Mouse (Mus musculus) heart, embryonic 12.5 days (tissue): Measurements from ENCODE around the gene Shisa6. TPM values are rescaled to one million over a fixed set of nuclear protein-coding genes. Genes with fewer than 3 reads are reported as not detected.

ENCODE experiments used
- ATAC-seq: fragments of 200-750 bp; cut with Nextera tagmentation; 2 replicates; pipeline ENCODE4 v1.8.0; 2017; ENCODE audit warnings: moderate TSS enrichment, moderate library complexity; ENCODE audit not compliant: insufficient number of reproducible peaks, low FRiP score
- H3K27ac ChIP-seq: fragments of 300-500 bp; sonication (generic); 2 replicates; pipeline ENCODE4 v1.5.1; 2016; ENCODE audit warnings: mild to moderate bottlenecking, moderate library complexity; ENCODE audit not compliant: poor library complexity, severe bottlenecking
- H3K27me3 ChIP-seq: fragments of 300-500 bp; sonication (generic); replicated peaks from 2 replicates; pipeline ENCODE4 v1.6.1; 2016; ENCODE audit warnings: mild to moderate bottlenecking, moderate library complexity
- H3K36me3 ChIP-seq: fragments of 300-500 bp; sonication (generic); 2 replicates; pipeline ENCODE4 v1.6.1; 2016; ENCODE audit warnings: mild to moderate bottlenecking, moderate library complexity
- H3K4me1 ChIP-seq: fragments of 300-500 bp; sonication (generic); replicated peaks from 2 replicates; pipeline ENCODE4 v1.6.1; 2016; ENCODE audit warnings: mild to moderate bottlenecking
- H3K4me2 ChIP-seq: fragments of 300-500 bp; sonication (generic); 2 replicates; pipeline ENCODE4 v1.6.1; 2016; ENCODE audit warnings: mild to moderate bottlenecking, moderate library complexity
- H3K4me3 ChIP-seq: fragments of 300-500 bp; sonication (generic); 2 replicates; pipeline ENCODE4 v1.5.1; 2016; ENCODE audit warnings: mild to moderate bottlenecking
- H3K9ac ChIP-seq: fragments of 300-500 bp; sonication (generic); 2 replicates; pipeline ENCODE4 v1.6.1; 2016; ENCODE audit warnings: mild to moderate bottlenecking, moderate library complexity
- H3K9me3 ChIP-seq: fragments of 300-500 bp; sonication (generic); replicated peaks from 2 replicates; pipeline ENCODE4 v1.6.1; 2016; ENCODE audit warnings: mild to moderate bottlenecking, moderate library complexity
- WGBS: fragments of 180-500 bp; shearing (Covaris S2); methylation state at CpG from one replicate; pipeline ENCODE4 v1.1.7; 2016; 5-methylcytosine and 5-hydroxymethylcytosine counted together
- polyA plus RNA-seq: library from polyadenylated mRNA; unstranded; fragments of >200 nt; fragmentation: Nextera tagmentation; extraction: Ambion mirVana; gene quantifications from 2 replicates; pipeline ENCODE4 v1.2.1, GENCODE M21; 2016

Shisa6 gene
- polyA plus RNA-seq, 1 experiment from 2014 or later = 0.28 TPM

- no peak overlapping the region for H3K9ac ChIP-seq
- H3K4me1 ChIP-seq = peaks cover 19% of the 10 kb centered on the region
- H3K36me3 ChIP-seq = no peaks in the 10 kb centered on the region
- WGBS = under 1% methylated on average over 5 of the region's 5 CpGs
- H3K9me3 ChIP-seq = no peaks in the 10 kb centered on the region
- H3K27ac ChIP-seq = no peak overlapping the region
- peak overlapping the region; percentile 96 for H3K4me2 ChIP-seq
- peaks cover 74% of the 10 kb centered on the region for H3K27me3 ChIP-seq
- no peak; the same call in 1 of the 2 replicates for ATAC-seq
- no peak overlapping the region for H3K4me3 ChIP-seq
Observed at GRCm38 (mm10) chr11:66527343-66527742, 1.6 kb upstream of the Shisa6 start.

GRCm38 (mm10) chr11:66526981-66527320, 1.2 kb upstream of the Shisa6 start:
- no peak overlapping the region for H3K27ac ChIP-seq
- ATAC-seq = no peak
- H3K36me3 ChIP-seq = no peaks in the 10 kb centered on the region
- peak overlapping the region; percentile 96 for H3K4me2 ChIP-seq
- peaks cover 78% of the 10 kb centered on the region for H3K27me3 ChIP-seq
- 4% methylated on average over 5 of the region's 5 CpGs for WGBS
- peak overlapping the region; percentile 65 for H3K4me3 ChIP-seq
- H3K9me3 ChIP-seq = no peaks in the 10 kb centered on the region
- no peak overlapping the region; the same call in 1 of the 2 replicates for H3K9ac ChIP-seq
- H3K4me1 ChIP-seq = peaks cover 19% of the 10 kb centered on the region

- no peaks in the 10 kb centered on the region for H3K36me3 ChIP-seq
- no peak overlapping the region for H3K27ac ChIP-seq
- peaks cover 19% of the 10 kb centered on the region for H3K4me1 ChIP-seq
- 4% methylated on average over 99 of the region's 126 CpGs for WGBS
- peaks cover 83% of the 10 kb centered on the region for H3K27me3 ChIP-seq
- ATAC-seq = peak; percentile 49; the same call in 1 of the 2 replicates
- peak overlapping the region; percentile 65 for H3K4me3 ChIP-seq
- peak overlapping the region; percentile 69 for H3K9ac ChIP-seq
- H3K9me3 ChIP-seq = no peaks in the 10 kb centered on the region
- peak overlapping the region; percentile 96 for H3K4me2 ChIP-seq
Observed at GRCm38 (mm10) chr11:66526046-66526980, 549 bp upstream of the Shisa6 start.

GRCm38 (mm10) chr11:66524251-66524650, 1.5 kb downstream of the Shisa6 start:
- Histone ChIP-seq H3K9me3 (no peaks in the 10 kb centered on the region), H3K27ac (no peak overlapping the region), H3K36me3 (no peaks in the 10 kb centered on the region), H3K4me1 (peaks cover 19% of the 10 kb centered on the region), H3K4me3 (no peak overlapping the region), H3K4me2 (no peak overlapping the region), H3K27me3 (peaks cover 74% of the 10 kb centered on the region), H3K9ac (no peak overlapping the region)
- ATAC-seq = no peak
- 50% methylated on average over 4 of the region's 4 CpGs for WGBS

- H3K27ac ChIP-seq = no peak overlapping the region
- no peak for ATAC-seq
- peaks cover 57% of the 10 kb centered on the region for H3K27me3 ChIP-seq
- WGBS = 57% methylated on average over 4 of the region's 4 CpGs
- peaks cover 13% of the 10 kb centered on the region for H3K4me1 ChIP-seq
- H3K36me3 ChIP-seq = no peaks in the 10 kb centered on the region
- H3K4me2 ChIP-seq = no peak overlapping the region
- H3K4me3 ChIP-seq = no peak overlapping the region
- no peak overlapping the region for H3K9ac ChIP-seq
- H3K9me3 ChIP-seq = no peaks in the 10 kb centered on the region
Observed at GRCm38 (mm10) chr11:66522376-66522775, 3.4 kb downstream of the Shisa6 start.

- WGBS = 56% methylated on average over 6 of the region's 6 CpGs
- Histone ChIP-seq H3K9me3 (no peaks in the 10 kb centered on the region), H3K27me3 (peaks cover 41% of the 10 kb centered on the region), H3K4me3 (no peak overlapping the region), H3K36me3 (no peaks in the 10 kb centered on the region), H3K9ac (no peak overlapping the region), H3K4me1 (no peaks in the 10 kb centered on the region), H3K27ac (no peak overlapping the region), H3K4me2 (no peak overlapping the region)
- ATAC-seq = no peak
Observed at GRCm38 (mm10) chr11:66519386-66519785, 6.4 kb downstream of the Shisa6 start.

GRCm38 (mm10) chr11:66514346-66514745, 11.4 kb downstream of the Shisa6 start:
- H3K9me3 ChIP-seq = no peaks in the 10 kb centered on the region
- WGBS = 40% methylated on average over 5 of the region's 5 CpGs
- H3K9ac ChIP-seq = no peak overlapping the region
- H3K4me2 ChIP-seq = no peak overlapping the region
- H3K4me3 ChIP-seq = no peak overlapping the region
- no peak for ATAC-seq
- H3K36me3 ChIP-seq = no peaks in the 10 kb centered on the region
- H3K27me3 ChIP-seq = 0 out of 2 replicates have a peak, but pooled peaks cover 11% of the 10 kb centered on the region
- H3K4me1 ChIP-seq = no peaks in the 10 kb centered on the region
- H3K27ac ChIP-seq = no peak overlapping the region

- H3K27ac ChIP-seq = no peak overlapping the region
- no peaks in the 10 kb centered on the region for H3K36me3 ChIP-seq
- no peak overlapping the region for H3K4me2 ChIP-seq
- H3K9ac ChIP-seq = no peak overlapping the region
- H3K4me1 ChIP-seq = no peaks in the 10 kb centered on the region
- no peak overlapping the region for H3K4me3 ChIP-seq
- no peak for ATAC-seq
- WGBS = 61% methylated on average over 2 of the region's 2 CpGs
- no peaks in the 10 kb centered on the region for H3K9me3 ChIP-seq
- H3K27me3 ChIP-seq = no peaks in the 10 kb centered on the region
Observed at GRCm38 (mm10) chr11:66500951-66501350, 24.8 kb downstream of the Shisa6 start.

GRCm38 (mm10) chr11:66498857-66499445, 26.8 kb downstream of the Shisa6 start:
- H3K9ac ChIP-seq = no peak overlapping the region
- no peaks in the 10 kb centered on the region for H3K9me3 ChIP-seq
- no peak overlapping the region for H3K4me3 ChIP-seq
- no peaks in the 10 kb centered on the region for H3K4me1 ChIP-seq
- no peak overlapping the region for H3K4me2 ChIP-seq
- H3K27ac ChIP-seq = no peak overlapping the region
- H3K36me3 ChIP-seq = no peaks in the 10 kb centered on the region
- no peak for ATAC-seq
- WGBS = 80% methylated on average over 9 of the region's 9 CpGs
- H3K27me3 ChIP-seq = no peaks in the 10 kb centered on the region

GRCm38 (mm10) chr11:66496235-66496634, 29.5 kb downstream of the Shisa6 start:
- no peak for ATAC-seq
- WGBS = 67% methylated on average over 9 of the region's 9 CpGs
- no peak overlapping the region for H3K27ac ChIP-seq
- H3K27me3 ChIP-seq = no peaks in the 10 kb centered on the region
- no peak overlapping the region for H3K4me2 ChIP-seq
- no peak overlapping the region for H3K9ac ChIP-seq
- no peak overlapping the region for H3K4me3 ChIP-seq
- no peaks in the 10 kb centered on the region for H3K4me1 ChIP-seq
- no peaks in the 10 kb centered on the region for H3K9me3 ChIP-seq
- no peaks in the 10 kb centered on the region for H3K36me3 ChIP-seq

- 69% methylated on average over 3 of the region's 3 CpGs for WGBS
- no peak for ATAC-seq
- no peaks in the 10 kb centered on the region for H3K4me1 ChIP-seq
Observed at GRCm38 (mm10) chr11:66494391-66494790, 31.4 kb downstream of the Shisa6 start.

More at GRCm38 (mm10) chr11:66494391-66494790, 31.4 kb downstream of the Shisa6 start:
- H3K9me3 ChIP-seq = no peaks in the 10 kb centered on the region
- H3K36me3 ChIP-seq = no peaks in the 10 kb centered on the region
- no peaks in the 10 kb centered on the region for H3K27me3 ChIP-seq
- no peak overlapping the region for H3K27ac ChIP-seq
- H3K4me2 ChIP-seq = no peak overlapping the region
- no peak overlapping the region for H3K4me3 ChIP-seq
- no peak overlapping the region for H3K9ac ChIP-seq
